Mouse (Mus musculus) T-helper 17 cell (primary cell): Measurements from ENCODE around the gene Phf10.
"Not testable (repeated sequence)": the region's sequence is repeated elsewhere in the genome, so short reads cannot be mapped to it uniquely, and the experiment has no call there.

Experiments used
- in situ Hi-C, 2 experiments: fragments of 300-600 bp; cut with MboI, MseI; formaldehyde crosslinking; loops; 1 replicate in 1 of 2; 2 replicates in 1 of 2; pipeline ENCODE4 v1.15.1; 2025; ENCODE audit warnings: high pct_unique_total_duplicates in 2 of 2

Phf10 gene

DNA sequence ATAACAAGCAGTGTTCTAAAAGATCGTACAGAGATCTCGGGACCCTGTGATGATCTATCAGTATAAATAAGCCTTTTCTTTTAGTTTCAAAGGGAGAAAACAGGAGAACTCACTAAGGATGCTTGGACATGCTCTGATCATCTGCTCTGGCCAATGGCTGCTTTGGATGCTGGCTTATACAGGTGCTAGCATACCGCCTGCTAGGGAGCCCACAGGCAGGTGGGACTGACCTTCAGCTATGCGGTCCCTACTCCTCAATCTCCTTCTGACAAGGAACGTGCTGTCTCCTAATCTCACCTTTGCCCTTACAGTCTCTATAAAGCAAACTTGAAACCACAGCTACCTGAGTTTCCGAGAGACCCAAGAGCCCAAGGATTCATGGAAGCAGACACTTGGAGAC lies 56.9 kb downstream of the Phf10 start:
- in situ Hi-C loops: loop anchor here (5.0 to 25.0 kb wide), 4 partner anchors 377 to 679 kb away; partner anchors contain the start of gene Smoc2 (in 1 of the 2)

DNA sequence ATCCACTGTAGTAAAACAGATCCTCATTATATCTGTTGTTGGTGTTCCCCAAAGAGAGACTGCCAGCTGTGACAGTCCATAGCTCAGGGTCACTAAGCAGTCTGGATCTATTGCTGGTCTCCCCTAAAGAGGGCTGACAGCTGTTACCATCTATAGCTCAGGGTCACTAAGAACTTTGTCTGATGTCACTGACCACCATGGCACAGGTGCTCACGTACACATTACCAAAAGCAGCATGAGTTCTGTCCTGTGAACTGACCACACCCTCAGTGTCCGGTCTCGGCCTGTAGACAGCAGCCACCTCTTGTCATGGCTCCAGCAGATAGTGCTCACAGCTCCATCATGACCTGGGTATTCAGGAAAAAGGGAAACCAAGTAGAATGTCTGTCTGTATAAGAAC lies 57.9 kb downstream of the Phf10 start:
- in situ Hi-C loops: loop anchor here (5.0 to 25.0 kb wide), 4 partner anchors 376 to 678 kb away; partner anchors contain the start of gene Smoc2 (in 1 of the 2)

DNA sequence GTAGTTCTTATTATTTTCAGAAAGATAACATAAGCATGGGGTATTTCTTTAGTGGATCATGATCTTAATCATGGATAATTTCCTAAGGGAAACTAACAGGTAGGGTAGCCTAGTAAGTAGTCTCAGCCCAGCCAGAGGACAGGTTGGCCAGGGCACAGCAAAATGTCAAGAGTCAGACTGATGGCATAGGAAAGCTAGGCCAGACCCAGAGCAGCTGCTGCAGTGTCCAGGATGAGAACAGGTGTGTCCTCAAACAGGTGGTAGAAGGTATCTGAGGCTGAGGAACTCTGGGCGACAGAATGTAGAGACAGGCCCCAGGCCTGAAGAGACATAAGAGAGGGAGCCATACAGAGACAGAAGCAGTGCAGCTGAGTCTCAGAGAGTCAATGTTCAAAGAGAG lies 62.1 kb downstream of the Phf10 start:
- in situ Hi-C loops: no loop called here

DNA sequence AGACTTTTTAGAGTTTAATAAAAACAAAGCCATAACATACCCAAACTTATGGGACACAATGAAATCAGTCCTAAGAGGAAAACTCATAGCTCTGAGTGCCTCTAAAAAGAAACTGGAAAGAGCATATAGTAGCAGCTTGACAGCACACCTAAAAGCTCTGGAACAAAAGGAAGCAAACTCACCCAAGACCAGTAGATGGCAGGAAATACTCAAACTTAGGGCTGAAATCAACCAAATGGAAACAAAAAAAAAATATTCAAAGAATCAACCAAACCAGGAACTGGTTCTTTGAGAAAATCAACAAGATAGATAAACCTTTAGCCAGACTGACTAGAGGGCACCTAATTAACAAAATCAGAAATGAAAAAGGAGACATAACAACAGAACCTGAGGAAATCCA lies 66.0 kb downstream of the Phf10 start:
- in situ Hi-C loops: not testable (repeated sequence)
